Mouse (Mus musculus) neural tube, embryonic 14.5 days (tissue): ENCODE data around the gene Sugt1. TPM values are rescaled to one million over a fixed set of nuclear protein-coding genes. Genes with fewer than 3 reads are reported as not detected.

ENCODE experiments used
- ATAC-seq: fragments of 200-750 bp; cut with Nextera tagmentation; 2 replicates; pipeline ENCODE4 v1.8.0; 2017; ENCODE audit warnings: low read depth, mild to moderate bottlenecking, moderate TSS enrichment, moderate library complexity
- H3K27ac ChIP-seq: fragments of 300-500 bp; sonication (generic); 2 replicates; pipeline ENCODE4 v1.5.1; 2014; ENCODE audit warnings: low read depth, mild to moderate bottlenecking, control low read depth, low read length, moderate library complexity, mixed read lengths
- H3K27me3 ChIP-seq: fragments of 300-500 bp; sonication (generic); 2 replicates; pipeline ENCODE4 v1.6.1; 2014; ENCODE audit warnings: low read length; ENCODE audit not compliant: control insufficient read depth, insufficient read depth
- H3K36me3 ChIP-seq: fragments of 300-500 bp; sonication (generic); 2 replicates; pipeline ENCODE4 v1.6.1; 2014; ENCODE audit warnings: low read length, mixed read lengths; ENCODE audit not compliant: control insufficient read depth, insufficient read depth
- H3K4me1 ChIP-seq: fragments of 300-500 bp; sonication (generic); 2 replicates; pipeline ENCODE4 v1.6.1; 2014; ENCODE audit warnings: low read length; ENCODE audit not compliant: control insufficient read depth, insufficient read depth
- H3K4me2 ChIP-seq: fragments of 300-500 bp; sonication (generic); 2 replicates; pipeline ENCODE4 v1.6.1; 2014; ENCODE audit warnings: mild to moderate bottlenecking, low read depth, low read length, control low read depth
- H3K4me3 ChIP-seq: fragments of 300-500 bp; sonication (generic); 2 replicates; pipeline ENCODE4 v1.5.1; 2014; ENCODE audit warnings: low read depth, low read length, control low read depth, mixed read lengths
- H3K9ac ChIP-seq: fragments of 300-500 bp; sonication (generic); replicated peaks from 2 replicates; pipeline ENCODE4 v1.6.1; 2014; ENCODE audit warnings: low read depth, mild to moderate bottlenecking, control low read depth, low read length, mixed read lengths
- H3K9me3 ChIP-seq: fragments of 300-500 bp; sonication (generic); 2 replicates; pipeline ENCODE4 v1.6.1; 2016; ENCODE audit warnings: low read length; ENCODE audit not compliant: control insufficient read depth
- WGBS: fragments of 180-500 bp; shearing (Covaris S2); extraction: QIAGEN DNeasy Blood & Tissue Kit; methylation state at CpG from one replicate; pipeline ENCODE4 v1.1.7; 2014; 5-methylcytosine and 5-hydroxymethylcytosine counted together
- polyA plus RNA-seq: library from polyadenylated mRNA; unstranded; fragments of >200 nt; fragmentation: Nextera tagmentation; extraction: Ambion mirVana; gene quantifications from 2 replicates; pipeline ENCODE4 v1.2.1, GENCODE M21; 2014

Gene Sugt1
- polyA plus RNA-seq, 1 experiment from 2014 or later, result 91.7 TPM

GRCm38 (mm10) chr14:79658748-79659508, 71.4 kb downstream of the Sugt1 start:
- Histone ChIP-seq H3K4me3 (no peak overlapping the region), H3K4me2 (no peak overlapping the region), H3K9me3 (no peaks in the 10 kb centered on the region), H3K27ac (peak overlapping the region; percentile 7), H3K9ac (no peak overlapping the region), H3K4me1 (peaks cover 20% of the 10 kb centered on the region), H3K27me3 (no peaks in the 10 kb centered on the region), H3K36me3 (no peaks in the 10 kb centered on the region)
- 47% methylated on average over 6 of the region's 6 CpGs for WGBS
- peak; percentile 62; the same call in 1 of the 2 replicates for ATAC-seq

- H3K4me3 ChIP-seq, result no peak overlapping the region
- peak overlapping the region; percentile 28; the same call in 1 of the 2 replicates for H3K27ac ChIP-seq
- no peak for ATAC-seq
- peak overlapping the region; percentile 32; the same call in 1 of the 2 replicates for H3K4me2 ChIP-seq
- no peak overlapping the region for H3K9ac ChIP-seq
- H3K36me3 ChIP-seq, result no peaks in the 10 kb centered on the region
- no peaks in the 10 kb centered on the region for H3K27me3 ChIP-seq
- H3K9me3 ChIP-seq, result no peaks in the 10 kb centered on the region
- WGBS, result 21% methylated on average over 5 of the region's 5 CpGs
- H3K4me1 ChIP-seq, result peaks cover 20% of the 10 kb centered on the region
Observed at GRCm38 (mm10) chr14:79660467-79660866, 73.0 kb downstream of the Sugt1 start.

- Histone ChIP-seq H3K4me3 (peak overlapping the region; percentile 7; the same call in 1 of the 2 replicates), H3K4me1 (peaks cover 20% of the 10 kb centered on the region), H3K9ac (no peak overlapping the region), H3K4me2 (peak overlapping the region; percentile 32), H3K36me3 (no peaks in the 10 kb centered on the region), H3K9me3 (no peaks in the 10 kb centered on the region), H3K27ac (no peak overlapping the region), H3K27me3 (no peaks in the 10 kb centered on the region)
- WGBS, result 16% methylated on average over 33 of the region's 33 CpGs
- ATAC-seq, result peak; percentile 74
Observed at GRCm38 (mm10) chr14:79661005-79661917, 73.8 kb downstream of the Sugt1 start.

GRCm38 (mm10) chr14:79662001-79662400, 74.5 kb downstream of the Sugt1 start, which contains the start of gene Cnmd:
Gene Cnmd (minus strand): TSS chr14:79662170.
- WGBS, result 68% methylated on average over 4 of the region's 4 CpGs
- Histone ChIP-seq H3K4me3 (peak within 1 kb of the TSS; percentile 7; the same call in 1 of the 2 replicates), H3K9ac (no peak within 1 kb of the TSS), H3K36me3 (no peaks in the 10 kb centered on the region), H3K27ac (no peak within 1 kb of the TSS), H3K27me3 (no peaks in the 10 kb centered on the region), H3K9me3 (no peaks in the 10 kb centered on the region), H3K4me1 (peaks cover 20% of the 10 kb centered on the region), H3K4me2 (peak within 1 kb of the TSS; percentile 32)
- no peak for ATAC-seq

GRCm38 (mm10) chr14:79671008-79671407, 83.5 kb downstream of the Sugt1 start:
- H3K36me3 ChIP-seq, result no peaks in the 10 kb centered on the region

GRCm38 (mm10) chr14:79672567-79672966, 85.1 kb downstream of the Sugt1 start:
- H3K36me3 ChIP-seq, result no peaks in the 10 kb centered on the region
- H3K4me2 ChIP-seq, result no peak overlapping the region
- no peak overlapping the region for H3K27ac ChIP-seq
- H3K4me3 ChIP-seq, result no peak overlapping the region
- H3K27me3 ChIP-seq, result no peaks in the 10 kb centered on the region
- H3K9ac ChIP-seq, result no peak overlapping the region
- no peak for ATAC-seq
- peaks cover 8% of the 10 kb centered on the region for H3K4me1 ChIP-seq
- WGBS, result 25% methylated on average over 5 of the region's 5 CpGs
- H3K9me3 ChIP-seq, result no peaks in the 10 kb centered on the region

More at GRCm38 (mm10) chr14:79671008-79671407, 83.5 kb downstream of the Sugt1 start:
- Histone ChIP-seq H3K27ac (no peak overlapping the region), H3K9ac (no peak overlapping the region), H3K4me2 (no peak overlapping the region), H3K4me1 (peaks cover 8% of the 10 kb centered on the region), H3K4me3 (no peak overlapping the region), H3K9me3 (no peaks in the 10 kb centered on the region), H3K27me3 (no peaks in the 10 kb centered on the region)
- WGBS, result 83% methylated on average over 3 of the region's 3 CpGs
- no peak for ATAC-seq

- peak; percentile 53 for ATAC-seq
- 0 out of 2 replicates have a peak overlapping the region, but pooled peaks have one; percentile 7 for H3K27ac ChIP-seq
- H3K9me3 ChIP-seq, result no peaks in the 10 kb centered on the region
- no peak overlapping the region for H3K4me2 ChIP-seq
- H3K4me1 ChIP-seq, result peaks cover 8% of the 10 kb centered on the region
- H3K9ac ChIP-seq, result no peak overlapping the region
- no peaks in the 10 kb centered on the region for H3K36me3 ChIP-seq
- no peaks in the 10 kb centered on the region for H3K27me3 ChIP-seq
- no peak overlapping the region for H3K4me3 ChIP-seq
- WGBS, result 33% methylated on average over 17 of the region's 17 CpGs
Observed at GRCm38 (mm10) chr14:79673083-79674013, 85.9 kb downstream of the Sugt1 start.

GRCm38 (mm10) chr14:79677108-79677753, 89.7 kb downstream of the Sugt1 start:
- WGBS, result 50% methylated on average over 15 of the region's 15 CpGs
- no peaks in the 10 kb centered on the region for H3K27me3 ChIP-seq
- H3K4me3 ChIP-seq, result no peak overlapping the region
- no peak for ATAC-seq
- H3K9ac ChIP-seq, result no peak overlapping the region
- no peaks in the 10 kb centered on the region for H3K36me3 ChIP-seq
- H3K9me3 ChIP-seq, result no peaks in the 10 kb centered on the region
- H3K27ac ChIP-seq, result no peak overlapping the region
- peaks cover 8% of the 10 kb centered on the region for H3K4me1 ChIP-seq
- H3K4me2 ChIP-seq, result no peak overlapping the region
